Comparison of ENCODE assay signal across 22 mouse cellular contexts in the genomic region with DNA sequence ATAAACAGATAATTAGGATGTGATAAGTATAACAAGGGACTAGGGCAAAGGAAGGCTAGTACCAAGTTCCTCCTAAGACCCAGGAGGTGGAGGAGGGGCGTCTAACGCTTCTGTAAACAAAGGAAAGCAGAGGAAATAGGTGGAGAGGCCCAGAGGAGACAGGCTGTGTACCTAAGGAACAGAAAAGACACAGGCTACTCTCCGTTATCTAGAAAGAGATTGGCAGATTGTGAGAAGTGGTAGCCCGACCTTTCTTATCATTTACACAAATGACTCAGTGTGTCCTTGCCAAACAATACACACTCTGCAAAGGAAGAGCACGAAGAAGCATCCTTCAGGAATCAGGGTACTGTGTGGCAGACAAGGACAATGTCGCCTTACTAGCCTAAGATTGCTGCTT.
DNase-seq lines count a peak whose midpoint lies in the region; ATAC-seq and TF ChIP-seq lines count a peak whose summit lies in the region.
"Had no signal": no experiment of that assay in that cellular context is flagged by ENCODE, and none has a peak within 500 bp of the region (broad histone marks: within the 10 kb centered on the region; RNA-seq: fewer than 3 reads in every experiment).

No protein-coding gene starts in this region.

- no peak overlapping the region for H3K27ac ChIP-seq in intestine, embryonic 15.5 days
- no peak overlapping the region for H3K27ac ChIP-seq in intestine, postnatal 0 days (ENCODE audit: low read depth, low read length)
- H3K27ac ChIP-seq in lung, postnatal 0 days (ENCODE audit: low read length): no peak overlapping the region
- H3K27ac ChIP-seq: embryonic facial prominence, embryonic 15.5 days; hindbrain, embryonic 14.5 days; limb, embryonic 15.5 days; midbrain, embryonic 15.5 days; stomach, embryonic 15.5 days had no signal

- TF ChIP-seq EP300 in lung, postnatal 0 days (IDR thresholded peaks at IDR 0.05): peak; percentile 74

- DNase-seq in adrenal gland, adult 2 months: peak; percentile 20
- DNase-seq in adrenal gland, adult 8-10 months: no peak
- peak; percentile 38 for DNase-seq in lung, postnatal 0 days (ENCODE audit: low spot score)
- no peak for DNase-seq in ovary, postnatal 10 days (ENCODE audit: low spot score)
- no peak for DNase-seq in frontal cortex, postnatal 10 days (ENCODE audit: low spot score in 2 of 2)
- DNase-seq: cerebellum, adult 2 months; cerebellum, postnatal 36 days; gastrocnemius, postnatal 14 days; heart, postnatal 10 days; kidney, adult 11 months; thymus, adult 18-20 months had no signal

- H3K4me3 ChIP-seq in intestine, embryonic 15.5 days (replicated peaks): no peak overlapping the region
- H3K4me3 ChIP-seq in intestine, postnatal 0 days (ENCODE audit: low read depth, low read length): no peak overlapping the region
- no peak overlapping the region for H3K4me3 ChIP-seq in lung, postnatal 0 days (ENCODE audit: low read depth, low read length)
- H3K4me3 ChIP-seq: embryonic facial prominence, embryonic 15.5 days; limb, embryonic 15.5 days; megakaryocyte, embryonic 14.5 days; midbrain, embryonic 15.5 days; myocyte; stomach, embryonic 15.5 days had no signal

- H3K9me3 ChIP-seq in intestine, embryonic 15.5 days: no peaks in the 10 kb centered on the region
- H3K9me3 ChIP-seq in intestine, postnatal 0 days (ENCODE audit: control insufficient read depth): no peaks in the 10 kb centered on the region
- H3K9me3 ChIP-seq in lung, postnatal 0 days (ENCODE audit: low read length): no peaks in the 10 kb centered on the region
- H3K9me3 ChIP-seq: embryonic facial prominence, embryonic 15.5 days; limb, embryonic 15.5 days; megakaryocyte, embryonic 14.5 days; midbrain, embryonic 15.5 days; stomach, embryonic 15.5 days had no signal

- H3K4me2 ChIP-seq in intestine, embryonic 15.5 days (replicated peaks): no peak overlapping the region
- no peak overlapping the region for H3K4me2 ChIP-seq in intestine, postnatal 0 days (replicated peaks; ENCODE audit: low read depth)
- no peak overlapping the region for H3K4me2 ChIP-seq in lung, postnatal 0 days (replicated peaks; ENCODE audit: low read depth, low read length)
- H3K4me2 ChIP-seq: embryonic facial prominence, embryonic 15.5 days; hindbrain, embryonic 14.5 days; limb, embryonic 15.5 days; midbrain, embryonic 15.5 days; stomach, embryonic 15.5 days had no signal

- peaks cover 10% of the 10 kb centered on the region for H3K4me1 ChIP-seq in intestine, embryonic 15.5 days (replicated peaks)
- no peaks in the 10 kb centered on the region for H3K4me1 ChIP-seq in intestine, postnatal 0 days (replicated peaks; ENCODE audit: control insufficient read depth, insufficient read depth, low read length)
- H3K4me1 ChIP-seq in lung, postnatal 0 days (ENCODE audit: insufficient read depth, low read depth, low read length): no peaks in the 10 kb centered on the region

- WGBS in intestine, embryonic 15.5 days: 14% methylated on average over 6 of the region's 6 CpGs
- WGBS in intestine, postnatal 0 days: 13% methylated on average over 6 of the region's 6 CpGs
- WGBS in lung, postnatal 0 days: 8% methylated on average over 6 of the region's 6 CpGs

- no peaks in the 10 kb centered on the region for H3K36me3 ChIP-seq in intestine, embryonic 15.5 days
- no peaks in the 10 kb centered on the region for H3K36me3 ChIP-seq in intestine, postnatal 0 days (ENCODE audit: control insufficient read depth, insufficient read depth)
- H3K36me3 ChIP-seq in lung, postnatal 0 days (ENCODE audit: insufficient read depth, low read length): no peaks in the 10 kb centered on the region
- H3K36me3 ChIP-seq: embryonic facial prominence, embryonic 15.5 days; limb, embryonic 15.5 days; midbrain, embryonic 15.5 days; stomach, embryonic 15.5 days had no signal

- peak; percentile 58; the same call in 1 of the 2 replicates for ATAC-seq in intestine, embryonic 15.5 days
- no peak; the same call in 1 of the 2 replicates for ATAC-seq in intestine, postnatal 0 days
- ATAC-seq in lung, postnatal 0 days: peak; percentile 76
- peak; percentile 58; the same call in 1 of the 2 replicates for ATAC-seq in megakaryocyte-erythroid progenitor cell, adult 5-6 weeks (replicated peaks; ENCODE audit: low FRiP score, low TSS enrichment, poor library complexity, severe bottlenecking)
- ATAC-seq: CD4-positive, CD25-positive, alpha-beta regulatory T cell, adult 4 months; midbrain, embryonic 15.5 days had no signal

- H3K27me3 ChIP-seq in intestine, embryonic 15.5 days (replicated peaks): no peaks in the 10 kb centered on the region
- no peaks in the 10 kb centered on the region for H3K27me3 ChIP-seq in intestine, postnatal 0 days (replicated peaks; ENCODE audit: control insufficient read depth, insufficient read depth, low read length)
- no peaks in the 10 kb centered on the region for H3K27me3 ChIP-seq in lung, postnatal 0 days (replicated peaks; ENCODE audit: insufficient read depth, low read length)
- H3K27me3 ChIP-seq: embryonic facial prominence, embryonic 15.5 days; limb, embryonic 15.5 days; megakaryocyte, embryonic 14.5 days; midbrain, embryonic 15.5 days; stomach, embryonic 15.5 days had no signal

- no peak for TF ChIP-seq CTCF in intestine, postnatal 0 days (IDR thresholded peaks at IDR 0.05; ENCODE audit: low read depth)
- no peak for TF ChIP-seq CTCF in lung, postnatal 0 days (IDR thresholded peaks at IDR 0.05)

- H3K9ac ChIP-seq in intestine, embryonic 15.5 days: no peak overlapping the region
- H3K9ac ChIP-seq in intestine, postnatal 0 days (ENCODE audit: low read depth, low read length): no peak overlapping the region
- no peak overlapping the region for H3K9ac ChIP-seq in lung, postnatal 0 days (replicated peaks; ENCODE audit: low read depth)
- H3K9ac ChIP-seq: embryonic facial prominence, embryonic 15.5 days; hindbrain, embryonic 14.5 days; limb, embryonic 15.5 days; midbrain, embryonic 15.5 days; stomach, embryonic 15.5 days had no signal

Comparison
In these comparisons a context has a peak if more than half of its experiments do, and no peak if none do; other contexts are left out.
1. DNase-seq: peak in adrenal gland, adult 2 months (single experiment) and lung, postnatal 0 days (single experiment); none in adrenal gland, adult 8-10 months (single experiment), ovary, postnatal 10 days (single experiment) and frontal cortex, postnatal 10 days (0 of 2).